Mouse (Mus musculus): ENCODE measurements around the gene Asgr1.

GRCm38 (mm10) chr11:70015677-70016076, 38.2 kb upstream of the Asgr1 start:
- no peak for TF ChIP-seq CTCF (IDR thresholded peaks at IDR 0.05; ENCODE audit: extremely low read depth, insufficient read depth, low read length)
- no peak for TF ChIP-seq POLR2A (IDR thresholded peaks at IDR 0.05; ENCODE audit: extremely low read depth, insufficient read depth, low read length)

Measured in cortical plate, adult 2 months (tissue).